Mouse (Mus musculus) forebrain, embryonic 14.5 days (tissue): ENCODE results near the gene Ppil6. TPM values are rescaled to one million over a fixed set of nuclear protein-coding genes. Genes with fewer than 3 reads are reported as not detected.

ENCODE experiments used
- ATAC-seq: fragments of 200-750 bp; cut with Nextera tagmentation; 2 replicates; pipeline ENCODE4 v1.8.0; 2017; ENCODE audit warnings: mild to moderate bottlenecking, moderate library complexity
- DNase-seq: peaks from one replicate; pipeline ENCODE4 v3.0.0-alpha.2; 2015; ENCODE audit warnings: low spot score
- H3K27ac ChIP-seq: fragments of 300-500 bp; sonication (generic); 2 replicates; pipeline ENCODE4 v1.5.1; 2014; ENCODE audit warnings: low read depth, mild to moderate bottlenecking, control low read depth, low read length, moderate library complexity
- H3K27me3 ChIP-seq: fragments of 300-500 bp; sonication (generic); replicated peaks from 2 replicates; pipeline ENCODE4 v1.6.1; 2014; ENCODE audit warnings: low read length, control low read depth, mixed read lengths; ENCODE audit not compliant: control insufficient read depth, insufficient read depth
- H3K36me3 ChIP-seq: fragments of 300-500 bp; sonication (generic); 2 replicates; pipeline ENCODE4 v1.6.1; 2014; ENCODE audit warnings: low read length, control low read depth; ENCODE audit not compliant: control insufficient read depth, insufficient read depth
- H3K4me1 ChIP-seq: fragments of 300-500 bp; sonication (generic); 2 replicates; pipeline ENCODE4 v1.6.1; 2014; ENCODE audit warnings: antibody characterized with exemption, low read length, control low read depth; ENCODE audit not compliant: control insufficient read depth, insufficient read depth
- H3K4me2 ChIP-seq: fragments of 300-500 bp; sonication (generic); 2 replicates; pipeline ENCODE4 v1.6.1; 2014; ENCODE audit warnings: mild to moderate bottlenecking, control low read depth, low read length
- H3K4me3 ChIP-seq: fragments of 300-500 bp; sonication (generic); 2 replicates; pipeline ENCODE4 v1.5.1; 2014; ENCODE audit warnings: low read depth, low read length, control low read depth
- H3K9ac ChIP-seq: fragments of 300-500 bp; sonication (generic); 2 replicates; pipeline ENCODE4 v1.6.1; 2014; ENCODE audit warnings: mild to moderate bottlenecking, low read length, control low read depth, moderate library complexity
- H3K9me3 ChIP-seq: fragments of 300-500 bp; sonication (generic); replicated peaks from 2 replicates; pipeline ENCODE4 v1.6.1; 2016; ENCODE audit warnings: low read length, control low read depth, mixed read lengths; ENCODE audit not compliant: control insufficient read depth
- WGBS: fragments of 180-500 bp; shearing (Covaris S2); extraction: QIAGEN DNeasy Blood & Tissue Kit; methylation state at CpG from one replicate; pipeline ENCODE4 v1.1.7; 2014; 5-methylcytosine and 5-hydroxymethylcytosine counted together
- polyA plus RNA-seq: library from polyadenylated mRNA; unstranded; fragments of >200 nt; fragmentation: Nextera tagmentation; extraction: Ambion mirVana; gene quantifications from 2 replicates; pipeline ENCODE4 v1.2.1, GENCODE M21; 2014

Ppil6 gene
- polyA plus RNA-seq, 1 experiment from 2014 or later: 2.0 TPM

GRCm38 (mm10) chr10:41545224-41545755 is 55.1 kb downstream of the Ppil6 start:
- H3K4me1 ChIP-seq: peaks cover 6% of the 10 kb centered on the region; the same call in 1 of the 2 replicates
- DNase-seq: no peak
- no peak overlapping the region for H3K9ac ChIP-seq
- 61% methylated on average over 7 of the region's 7 CpGs for WGBS
- no peak overlapping the region for H3K4me3 ChIP-seq
- no peaks in the 10 kb centered on the region for H3K36me3 ChIP-seq
- H3K27me3 ChIP-seq: no peaks in the 10 kb centered on the region
- H3K9me3 ChIP-seq: peaks cover 4% of the 10 kb centered on the region
- H3K4me2 ChIP-seq: no peak overlapping the region
- no peak for ATAC-seq
- no peak overlapping the region for H3K27ac ChIP-seq

- ATAC-seq (no peak), DNase-seq (no peak)
- H3K36me3 ChIP-seq: no peaks in the 10 kb centered on the region
- 66% methylated on average over 13 of the region's 13 CpGs for WGBS
- H3K9ac ChIP-seq: no peak overlapping the region
- no peak overlapping the region for H3K27ac ChIP-seq
- H3K9me3 ChIP-seq: peaks cover 4% of the 10 kb centered on the region
- H3K27me3 ChIP-seq: no peaks in the 10 kb centered on the region
- H3K4me1 ChIP-seq: peaks cover 6% of the 10 kb centered on the region; the same call in 1 of the 2 replicates
- H3K4me2 ChIP-seq: no peak overlapping the region
- no peak overlapping the region for H3K4me3 ChIP-seq
These were observed 56.3 kb downstream of the Ppil6 start for GRCm38 (mm10) chr10:41546396-41547165.

- Histone ChIP-seq H3K4me3 (no peak overlapping the region), H3K4me2 (no peak overlapping the region), H3K27me3 (no peaks in the 10 kb centered on the region), H3K36me3 (no peaks in the 10 kb centered on the region), H3K9me3 (peaks cover 4% of the 10 kb centered on the region), H3K4me1 (peaks cover 10% of the 10 kb centered on the region), H3K9ac (no peak overlapping the region), H3K27ac (no peak overlapping the region)
- DNase-seq: no peak
- ATAC-seq: no peak
- 81% methylated on average over 7 of the region's 7 CpGs for WGBS
These were observed 60.5 kb downstream of the Ppil6 start for GRCm38 (mm10) chr10:41550711-41551110.

GRCm38 (mm10) chr10:41552319-41552718 is 62.1 kb downstream of the Ppil6 start:
- 19% methylated on average over 3 of the region's 3 CpGs for WGBS
- no peak overlapping the region for H3K27ac ChIP-seq
- H3K4me1 ChIP-seq: peaks cover 10% of the 10 kb centered on the region
- H3K27me3 ChIP-seq: no peaks in the 10 kb centered on the region
- peaks cover 4% of the 10 kb centered on the region for H3K9me3 ChIP-seq
- H3K4me2 ChIP-seq: no peak overlapping the region
- no peaks in the 10 kb centered on the region for H3K36me3 ChIP-seq
- no peak overlapping the region for H3K4me3 ChIP-seq
- ATAC-seq: no peak
- DNase-seq: no peak
- no peak overlapping the region for H3K9ac ChIP-seq

GRCm38 (mm10) chr10:41552847-41553589 is 62.8 kb downstream of the Ppil6 start:
- DNase-seq (peak; percentile 43), ATAC-seq (peak; percentile 54)
- H3K27me3 ChIP-seq: no peaks in the 10 kb centered on the region
- H3K4me2 ChIP-seq: no peak overlapping the region
- no peaks in the 10 kb centered on the region for H3K36me3 ChIP-seq
- H3K27ac ChIP-seq: 0 out of 2 replicates have a peak overlapping the region, but pooled peaks have one; percentile 9
- H3K4me1 ChIP-seq: peaks cover 10% of the 10 kb centered on the region
- H3K9ac ChIP-seq: no peak overlapping the region
- peaks cover 4% of the 10 kb centered on the region for H3K9me3 ChIP-seq
- H3K4me3 ChIP-seq: no peak overlapping the region
- WGBS: 32% methylated on average over 14 of the region's 14 CpGs

- ATAC-seq (no peak), DNase-seq (no peak)
- H3K9ac ChIP-seq: no peak overlapping the region
- H3K4me2 ChIP-seq: no peak overlapping the region
- H3K27ac ChIP-seq: no peak overlapping the region
- peaks cover 10% of the 10 kb centered on the region for H3K4me1 ChIP-seq
- no peaks in the 10 kb centered on the region for H3K27me3 ChIP-seq
- WGBS: 56% methylated on average over 4 of the region's 4 CpGs
- H3K4me3 ChIP-seq: no peak overlapping the region
- H3K9me3 ChIP-seq: peaks cover 4% of the 10 kb centered on the region
- no peaks in the 10 kb centered on the region for H3K36me3 ChIP-seq
These were observed 63.5 kb downstream of the Ppil6 start for GRCm38 (mm10) chr10:41553711-41554110.

- H3K27me3 ChIP-seq: no peaks in the 10 kb centered on the region
- peaks cover 10% of the 10 kb centered on the region for H3K4me1 ChIP-seq
- H3K4me2 ChIP-seq: no peak overlapping the region
- H3K9me3 ChIP-seq: peaks cover 4% of the 10 kb centered on the region; the same call in 1 of the 2 replicates
- 83% methylated on average over 3 of the region's 3 CpGs for WGBS
- H3K27ac ChIP-seq: no peak overlapping the region
- no peak for DNase-seq
- ATAC-seq: no peak
- H3K36me3 ChIP-seq: no peaks in the 10 kb centered on the region
- H3K4me3 ChIP-seq: no peak overlapping the region
- H3K9ac ChIP-seq: no peak overlapping the region
These were observed 64.8 kb downstream of the Ppil6 start for GRCm38 (mm10) chr10:41555081-41555480.

GRCm38 (mm10) chr10:41558401-41558800 is 68.2 kb downstream of the Ppil6 start:
- WGBS: 93% methylated on average over 1 of the region's 1 CpGs
- Histone ChIP-seq H3K27me3 (no peaks in the 10 kb centered on the region), H3K4me2 (no peak overlapping the region), H3K36me3 (no peaks in the 10 kb centered on the region), H3K27ac (no peak overlapping the region), H3K9me3 (peaks cover 6% of the 10 kb centered on the region; the same call in 1 of the 2 replicates), H3K4me1 (peaks cover 3% of the 10 kb centered on the region), H3K4me3 (no peak overlapping the region), H3K9ac (no peak overlapping the region)
- DNase-seq: no peak
- ATAC-seq: no peak
